19 mouse cellular contexts compared by ENCODE assay signal in genomic region chr16:10641146-10641545, GRCm38 (mm10).
DNase-seq lines count a peak whose midpoint lies in the region; TF ChIP-seq lines count a peak whose summit lies in the region.
"Had no signal": no experiment of that assay in that cellular context is flagged by ENCODE, and none has a peak within 500 bp of the region (broad histone marks: within the 10 kb centered on the region; RNA-seq: fewer than 3 reads in every experiment).

No protein-coding gene starts in this region.

- TF ChIP-seq RAD21 in CH12.LX (IDR thresholded peaks at IDR 0.05; ENCODE audit: low read depth, low read length), result no peak; the same call in 1 of the 2 replicates

- no peaks in the 10 kb centered on the region for H3K79me2 ChIP-seq in CH12.LX (replicated peaks; ENCODE audit: control insufficient read depth, extremely low read depth, insufficient read depth, poor library complexity, severe bottlenecking)

- H3K4me3 ChIP-seq in gastrocnemius, adult 2 months, result no peak overlapping the region
- H3K4me3 ChIP-seq in CH12.LX (replicated peaks in 1 of 3; ENCODE audit: low read depth in 2 of 3, low read length in 2 of 3, poor library complexity in 1 of 3), result no peak overlapping the region

- no peak overlapping the region for H3K9ac ChIP-seq in CH12.LX (ENCODE audit: insufficient read depth, low read depth)

- intact Hi-C loops in gastrocnemius, adult 2 months (cut with DNase I), result loop anchor here (2.0 to 5.0 kb wide), 3 partner anchors 126 to 206 kb away; partner anchors contain the start of gene Socs1
- intact Hi-C loops in gastrocnemius, postnatal 14 days (cut with DNase I; ENCODE audit: low total_unique reads), result loop anchor here (5.0 kb wide), 1 partner anchor 141 kb away; no protein-coding TSS in a partner anchor

- in situ Hi-C loops in CH12.LX (cut with MboI; ENCODE audit: low pct_ligation_motif_present, low pct_unique_long_range_greater_than_20kb, low sequenced_read_pairs), result no loop called here

- TF ChIP-seq POLR2A in CH12.LX (IDR thresholded peaks at IDR 0.05; ENCODE audit: low read depth, low read length), result no peak

- peaks cover 0 to 9% of the 10 kb centered on the region in 2 experiments for H3K36me3 ChIP-seq in CH12.LX (replicated peaks in 1 of 2; ENCODE audit: control insufficient read depth in 1 of 2, insufficient read depth in 1 of 2, low read length in 1 of 2)

- peak; percentile 11 for DNase-seq in gastrocnemius, adult 2 months
- no peak for DNase-seq in gastrocnemius, postnatal 14 days
- DNase-seq in thymus, postnatal 0 days (ENCODE audit: low spot score), result peak; percentile 40
- DNase-seq in thymus, postnatal 10 days (ENCODE audit: low spot score in 2 of 2), result no peak
- peak; percentile 70 for DNase-seq in CH12.LX (ENCODE audit: extremely low read depth)
- DNase-seq in cerebellum, postnatal 36 days, result no peak
- DNase-seq: adrenal gland, adult 2 months; adrenal gland, adult 8-10 months; adrenal gland, postnatal 10 days; adrenal gland, postnatal 14 days; adrenal gland, postnatal 25 days; adrenal gland, postnatal 36 days; B cell, adult 2 months; cerebellum, adult 11 months; cerebellum, adult 11-12 months; cerebellum, adult 18-20 months; cerebellum, adult 2 months had no signal

- no peak overlapping the region for H3K4me2 ChIP-seq in CH12.LX (ENCODE audit: insufficient read depth, low read depth, poor library complexity, severe bottlenecking)

- H3K9me3 ChIP-seq in CH12.LX (replicated peaks; ENCODE audit: low read length), result no peaks in the 10 kb centered on the region
- H3K9me3 ChIP-seq: G1E had no signal

- H3K4me1 ChIP-seq in CH12.LX (ENCODE audit: control insufficient read depth in 1 of 2, insufficient read depth in 2 of 2), result peaks cover 2 to 29% of the 10 kb centered on the region in 2 experiments

- no peak overlapping the region for H3K27ac ChIP-seq in gastrocnemius, adult 2 months
- H3K27ac ChIP-seq in CH12.LX (ENCODE audit: insufficient read depth, low read depth), result no peak overlapping the region

- dilution Hi-C loops in CH12.LX (cut with MboI; ENCODE audit: extremely low pct_ligation_motif_present, extremely low pct_unique_long_range_greater_than_20kb, low sequenced_read_pairs), result no loop called here

- TF ChIP-seq CTCF in gastrocnemius, adult 2 months (IDR thresholded peaks at IDR 0.05), result no peak
- no peak for TF ChIP-seq CTCF in CH12.LX (conservative IDR thresholded peaks at IDR 0.05 in 1 of 2, IDR thresholded peaks at IDR 0.05 in 1 of 2; ENCODE audit: low read depth in 2 of 2, low read length in 2 of 2)

- H3K27me3 ChIP-seq in CH12.LX (replicated peaks), result no peaks in the 10 kb centered on the region
- H3K27me3 ChIP-seq: Patski had no signal

- TF ChIP-seq EP300 in CH12.LX (IDR thresholded peaks at IDR 0.05; ENCODE audit: low read length), result peak; percentile 64; the same call in 1 of the 2 replicates

TF ChIP-seq in CH12.LX, 34 proteins besides CTCF, POLR2A, EP300 and RAD21:
- TF ChIP-seq HCFC1 (IDR thresholded peaks at IDR 0.05; ENCODE audit: low read depth, low read length) (no peak), ZC3H11A (IDR thresholded peaks at IDR 0.05; ENCODE audit: low read depth, low read length) (no peak), ELF1 (IDR thresholded peaks at IDR 0.05; ENCODE audit: low read depth, low read length) (no peak), MYC (IDR thresholded peaks at IDR 0.05; ENCODE audit: low read depth, low read length) (no peak), TCF12 (IDR thresholded peaks at IDR 0.05; ENCODE audit: low read depth, low read length) (peak; percentile 61), NELFE (IDR thresholded peaks at IDR 0.05; ENCODE audit: low read depth, low read length) (no peak), BHLHE40 (IDR thresholded peaks at IDR 0.05; ENCODE audit: low read depth, low read length) (peak; percentile 18; the same call in 1 of the 2 replicates), CHD2 (IDR thresholded peaks at IDR 0.05; ENCODE audit: low read length) (no peak), SIN3A (IDR thresholded peaks at IDR 0.05; ENCODE audit: low read length) (peak; percentile 52; the same call in 1 of the 2 replicates), SMC3 (IDR thresholded peaks at IDR 0.05; ENCODE audit: low read depth, low read length) (no peak), IRF4 (IDR thresholded peaks at IDR 0.05; ENCODE audit: low read depth, low read length) (peak; percentile 8; the same call in 1 of the 2 replicates), PAX5 (IDR thresholded peaks at IDR 0.05; ENCODE audit: low read length) (no peak), MAZ (IDR thresholded peaks at IDR 0.05; ENCODE audit: low read depth, low read length) (no peak), ZMIZ1 (IDR thresholded peaks at IDR 0.05; ENCODE audit: low read depth, low read length) (no peak), MEF2A (IDR thresholded peaks at IDR 0.05; ENCODE audit: borderline replicate concordance, low read depth, low read length) (peak; percentile 42; the same call in 1 of the 2 replicates), KAT2A (IDR thresholded peaks at IDR 0.05; ENCODE audit: insufficient replicate concordance, low read length) (no peak), ZNF384 (IDR thresholded peaks at IDR 0.05; ENCODE audit: low read depth, low read length) (peak; percentile 86), NRF1 (IDR thresholded peaks at IDR 0.05; ENCODE audit: low read depth, low read length) (0 out of 2 replicates have a peak, but pooled peaks have one; percentile 8), ETS1 (conservative IDR thresholded peaks at IDR 0.05; ENCODE audit: low read depth, low read length) (peak; percentile 97)
TF ChIP-seq in CH12.LX: peak in this region for 8.

Comparison
In these comparisons a context has a peak if more than half of its experiments do, and no peak if none do; other contexts are left out.
1. DNase-seq: peak in gastrocnemius, adult 2 months (single experiment), thymus, postnatal 0 days (single experiment) and CH12.LX (single experiment); none in gastrocnemius, postnatal 14 days (single experiment), thymus, postnatal 10 days (0 of 2) and cerebellum, postnatal 36 days (0 of 2).